Mouse (Mus musculus): Measurements from ENCODE around the gene Exd1. TPM values are rescaled to one million over a fixed set of nuclear protein-coding genes. Genes with fewer than 3 reads are reported as not detected.

Gene Exd1
- 0.84 and 1.8 TPM in 2 replicates for polyA plus RNA-seq (2015; fragmentation: Nextera tagmentation; extraction: Ambion mirVana)

GRCm38 (mm10) chr2:119547522-119548370, at the start of gene Exd1, which contains the start of gene Chp1:
Gene Exd1 (minus strand): TSS chr2:119547627.
Gene Chp1 (plus strand): TSS chr2:119547697.

GRCm38 (mm10) chr2:119477571-119478396, 69.6 kb downstream of the Exd1 start, which contains the start of gene Ino80:
Gene Ino80 (minus strand): TSS chr2:119477687.

Other genes starting within 250 kb of the Exd1 start
- gene Dll4, start 221.8 kb downstream of the Exd1 start, polyA plus RNA-seq (2015; fragmentation: Nextera tagmentation; extraction: Ambion mirVana), result 1.8 and 3.0 TPM in 2 replicates
- gene Chac1, start 196.4 kb downstream of the Exd1 start, polyA plus RNA-seq (2015; fragmentation: Nextera tagmentation; extraction: Ambion mirVana), result 15.1 and 16.3 TPM in 2 replicates
- gene Ino80, start 69.9 kb downstream of the Exd1 start, polyA plus RNA-seq (2015; fragmentation: Nextera tagmentation; extraction: Ambion mirVana), result 2.6 and 3.0 TPM in 2 replicates
- gene Chp1, start 70 bp upstream of the Exd1 start, polyA plus RNA-seq (2015; fragmentation: Nextera tagmentation; extraction: Ambion mirVana), result 50.6 and 51.2 TPM in 2 replicates
- gene Nusap1, start 70.7 kb upstream of the Exd1 start, polyA plus RNA-seq (2015; fragmentation: Nextera tagmentation; extraction: Ambion mirVana), result 5.2 and 5.5 TPM in 2 replicates
- 2.6 and 4.2 TPM in 2 replicates for gene Oip5, start 70.8 kb upstream of the Exd1 start, polyA plus RNA-seq (2015; fragmentation: Nextera tagmentation; extraction: Ambion mirVana)
- 45.1 and 46.3 TPM in 2 replicates for gene Ndufaf1, start 115.2 kb upstream of the Exd1 start, polyA plus RNA-seq (2015; fragmentation: Nextera tagmentation; extraction: Ambion mirVana)
- 55.8 and 56.6 TPM in 2 replicates for gene Rtf1, start 127.4 kb upstream of the Exd1 start, polyA plus RNA-seq (2015; fragmentation: Nextera tagmentation; extraction: Ambion mirVana)
- gene Itpka, start 194.7 kb upstream of the Exd1 start, polyA plus RNA-seq (2015; fragmentation: Nextera tagmentation; extraction: Ambion mirVana), result 1.3 and 1.9 TPM in 2 replicates
- 2.3 and 2.7 TPM in 2 replicates for gene Ltk, start 212.8 kb upstream of the Exd1 start, polyA plus RNA-seq (2015; fragmentation: Nextera tagmentation; extraction: Ambion mirVana)
- gene Rpap1, start 239.9 kb upstream of the Exd1 start, polyA plus RNA-seq (2015; fragmentation: Nextera tagmentation; extraction: Ambion mirVana), result 11.3 and 12.4 TPM in 2 replicates

Measured in neural tube, postnatal 0 days (tissue).